Mouse (Mus musculus) CD4-positive, CD25-positive, alpha-beta regulatory T cell, adult 2 months (primary cell): ENCODE measurements around the gene Uhrf2.

Source experiments
- DNase-seq: peaks from one replicate; pipeline ENCODE4 v3.0.0-alpha.2; 2012; ENCODE audit warnings: low read depth, low spot score

The Uhrf2 gene

DNA sequence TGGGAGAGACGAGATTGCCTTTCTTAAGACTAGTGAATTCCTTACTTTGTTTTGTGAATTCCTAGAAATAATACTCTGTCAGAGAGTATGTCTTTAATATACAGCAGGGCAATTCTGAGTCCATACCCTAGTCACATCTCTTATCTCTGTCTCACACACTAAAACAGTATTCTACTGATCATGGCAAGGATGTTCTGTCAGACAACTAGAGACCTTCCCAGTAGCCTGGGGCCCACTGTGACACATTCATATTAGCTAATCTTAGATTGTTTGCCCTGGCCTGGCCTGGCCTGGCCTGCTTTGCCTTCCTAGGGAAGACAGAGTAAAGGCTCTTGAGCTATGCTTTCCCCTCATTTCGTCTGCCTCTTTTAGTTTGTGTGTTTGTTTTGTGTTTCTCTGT, 20.3 kb downstream of the Uhrf2 start:
- DNase-seq = no peak

DNA sequence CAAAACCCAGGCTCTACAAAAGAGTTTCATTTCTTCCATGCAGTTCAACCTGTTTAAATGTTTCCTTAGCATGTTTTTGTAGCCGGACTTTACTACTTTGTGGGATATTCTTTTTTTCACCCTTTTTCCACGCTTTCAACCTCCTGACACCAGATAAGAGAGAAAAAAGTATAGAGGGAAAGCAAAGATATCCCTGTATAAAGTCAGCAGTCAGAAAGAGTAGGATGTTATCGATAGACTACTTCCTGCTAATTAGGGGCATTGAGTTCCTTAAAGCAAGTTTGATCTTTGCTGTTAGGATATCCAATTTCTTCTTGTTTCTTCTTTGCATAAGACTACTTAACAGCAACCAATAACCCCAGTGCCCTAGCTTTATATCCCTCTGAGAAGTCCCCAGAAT, 21.2 kb downstream of the Uhrf2 start:
- no peak for DNase-seq

DNA sequence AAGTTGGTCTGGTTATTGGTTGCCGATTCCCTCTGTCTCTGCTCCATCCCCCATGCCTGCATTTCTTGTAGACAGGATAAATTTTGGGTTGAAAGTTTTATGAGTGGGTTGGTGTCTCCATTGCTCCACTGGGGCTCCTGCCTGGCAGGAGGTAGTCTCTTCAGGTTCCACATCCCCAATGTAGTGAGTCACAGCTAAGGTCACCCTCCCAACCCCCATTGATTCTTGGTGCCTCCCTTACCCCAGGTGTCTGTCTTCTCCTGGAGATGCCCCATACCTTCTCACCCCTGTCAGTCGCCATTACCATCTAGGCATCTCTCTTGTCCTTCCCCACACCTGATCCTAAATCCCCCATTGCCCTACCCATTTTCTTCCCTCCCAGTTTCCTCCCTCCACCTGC, 23.9 kb downstream of the Uhrf2 start:
- DNase-seq = no peak

DNA sequence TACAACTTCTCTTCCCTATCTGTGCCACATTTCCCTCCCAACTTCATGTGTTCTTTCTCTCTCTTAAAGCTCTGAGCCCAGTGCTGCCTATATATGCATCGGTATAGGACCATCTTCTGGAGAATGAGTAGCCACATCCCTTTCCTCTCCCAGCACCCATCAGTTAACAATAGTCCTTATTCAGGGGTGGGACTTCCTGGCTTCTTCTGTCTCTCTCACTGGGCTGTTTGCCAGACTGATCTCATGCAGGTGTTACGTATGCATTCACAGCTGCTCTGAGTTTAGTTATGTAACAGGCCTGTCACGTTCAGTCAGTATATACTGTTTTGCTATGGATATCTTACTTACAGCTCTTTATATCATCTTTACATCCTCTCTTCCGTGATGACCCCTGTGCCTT, 35.5 kb downstream of the Uhrf2 start:
- DNase-seq = peak; percentile 23

DNA sequence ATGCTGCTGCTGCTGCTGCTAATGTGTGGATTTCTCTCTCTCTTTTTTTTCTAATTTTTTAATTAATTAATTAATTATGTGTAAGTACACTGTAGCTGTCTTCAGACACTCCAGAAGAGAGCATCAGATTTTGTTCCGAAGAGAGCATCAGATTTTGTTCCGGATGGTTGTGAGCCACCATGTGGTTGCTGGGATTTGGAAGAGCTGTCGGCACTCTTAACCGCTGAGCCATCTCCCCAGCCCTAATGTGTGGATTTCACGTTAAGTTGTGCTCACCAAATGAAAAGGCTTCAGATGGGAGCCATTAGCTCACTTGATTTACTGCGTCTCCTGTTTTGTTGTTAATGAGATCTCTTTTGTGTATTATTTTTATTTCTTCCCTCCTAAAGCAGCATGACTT, 59.9 kb downstream of the Uhrf2 start:
- DNase-seq = no peak

DNA sequence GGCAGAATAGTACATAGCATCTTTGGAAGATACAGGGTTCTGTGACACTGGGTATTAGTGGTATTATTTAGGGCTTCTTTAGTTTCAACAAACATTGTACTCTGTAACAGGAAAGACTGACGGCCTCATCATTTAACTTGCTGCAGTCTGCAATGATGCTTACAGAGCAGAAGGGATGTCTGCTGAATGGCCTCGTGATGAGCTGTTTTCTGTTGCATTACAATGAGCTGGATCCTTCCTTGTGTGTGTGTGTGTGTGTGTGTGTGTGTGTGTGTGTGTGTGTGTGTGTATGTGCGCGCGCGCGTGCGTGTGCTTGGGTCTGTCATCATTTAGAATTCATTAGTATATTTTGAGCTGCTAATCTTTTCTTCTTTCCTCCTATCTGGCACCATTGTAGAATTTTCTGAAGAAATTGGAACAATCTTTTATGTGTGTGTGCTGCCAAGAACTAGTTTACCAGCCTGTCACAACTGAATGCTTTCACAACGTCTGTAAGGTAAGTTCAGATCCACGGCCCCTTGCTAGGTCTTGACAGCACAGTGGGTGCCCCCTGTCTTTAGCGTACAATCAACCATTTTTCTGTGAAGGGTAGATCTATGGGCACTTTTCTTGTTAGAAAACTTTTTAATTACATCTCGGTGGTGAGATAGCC, 61.5 kb downstream of the Uhrf2 start:
- no peak for DNase-seq

DNA sequence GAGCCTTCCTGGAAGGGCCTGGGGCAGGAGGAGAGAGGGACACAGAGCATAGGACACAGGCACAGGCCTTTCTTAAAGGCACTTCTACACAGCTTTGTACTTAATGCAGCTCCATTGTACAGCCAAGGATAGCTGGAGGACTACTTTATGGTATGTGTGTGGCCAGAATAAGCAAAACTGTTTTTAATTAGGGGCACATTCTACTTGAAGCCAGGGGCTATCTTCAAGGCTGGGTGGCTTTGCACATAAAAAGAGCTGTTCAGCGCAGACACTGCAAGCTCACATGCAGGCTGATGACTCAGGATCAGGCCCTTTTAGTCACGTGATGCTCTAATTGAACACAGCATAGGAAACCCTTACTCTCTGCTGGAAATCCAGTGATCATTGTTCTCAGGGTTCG, 65.9 kb downstream of the Uhrf2 start:
- DNase-seq = no peak

DNA sequence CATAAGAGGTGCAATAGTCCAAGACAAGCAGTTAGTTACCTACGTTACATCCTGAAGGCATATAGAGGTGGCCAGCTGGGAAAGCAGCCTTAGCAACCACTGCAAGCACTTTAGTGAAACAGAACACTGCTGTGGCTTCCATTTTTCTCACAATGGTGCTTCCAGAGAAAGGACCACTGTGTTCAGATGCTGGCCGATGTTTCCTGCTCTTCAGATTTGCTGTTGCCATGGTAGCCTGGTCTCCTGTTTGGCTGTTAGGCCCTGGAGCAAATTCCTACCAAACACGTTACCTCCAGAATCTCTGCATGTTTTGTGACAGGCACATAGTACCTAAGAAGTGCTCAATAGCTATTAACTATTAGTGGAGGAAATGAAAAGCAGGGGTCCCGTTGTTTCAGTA, 66.7 kb downstream of the Uhrf2 start:
- no peak for DNase-seq

DNA sequence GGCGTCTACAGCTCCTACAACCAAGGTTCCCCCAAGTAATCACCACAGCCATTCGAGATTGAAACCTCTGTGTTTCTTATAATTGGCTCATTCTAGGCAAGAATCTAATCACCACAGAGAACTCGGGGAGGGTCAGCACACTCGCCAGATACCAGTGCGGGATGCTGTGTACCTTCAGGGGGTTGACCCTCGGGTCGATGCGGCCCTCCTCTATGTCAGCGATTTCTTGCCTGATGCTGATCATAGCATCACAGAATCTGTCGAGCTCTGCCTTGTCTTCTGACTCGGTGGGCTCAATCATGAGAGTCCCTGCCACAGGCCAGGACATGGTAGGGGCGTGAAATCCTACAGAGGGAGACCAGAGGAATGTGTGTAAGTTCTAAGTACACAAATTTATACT, 70.3 kb downstream of the Uhrf2 start:
- DNase-seq = no peak

DNA sequence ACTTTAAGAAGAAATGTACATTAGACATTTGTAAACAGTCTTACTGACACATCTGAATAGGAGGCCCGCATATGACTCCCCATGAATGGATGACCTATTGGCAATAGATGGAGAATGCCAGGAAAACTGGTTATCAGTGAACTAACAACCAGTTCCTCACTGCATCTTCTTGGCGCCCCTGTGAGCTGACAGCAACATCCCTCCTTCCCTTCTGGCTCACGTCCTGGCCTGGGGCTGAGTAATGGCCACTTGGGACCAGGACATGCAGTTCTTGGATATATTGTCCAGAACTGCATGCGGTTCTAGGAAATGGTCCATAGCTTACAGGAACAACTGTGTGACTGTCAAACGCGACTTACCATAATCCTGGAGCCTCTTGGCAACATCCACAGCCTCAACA, 72.3 kb downstream of the Uhrf2 start:
- no peak for DNase-seq

DNA sequence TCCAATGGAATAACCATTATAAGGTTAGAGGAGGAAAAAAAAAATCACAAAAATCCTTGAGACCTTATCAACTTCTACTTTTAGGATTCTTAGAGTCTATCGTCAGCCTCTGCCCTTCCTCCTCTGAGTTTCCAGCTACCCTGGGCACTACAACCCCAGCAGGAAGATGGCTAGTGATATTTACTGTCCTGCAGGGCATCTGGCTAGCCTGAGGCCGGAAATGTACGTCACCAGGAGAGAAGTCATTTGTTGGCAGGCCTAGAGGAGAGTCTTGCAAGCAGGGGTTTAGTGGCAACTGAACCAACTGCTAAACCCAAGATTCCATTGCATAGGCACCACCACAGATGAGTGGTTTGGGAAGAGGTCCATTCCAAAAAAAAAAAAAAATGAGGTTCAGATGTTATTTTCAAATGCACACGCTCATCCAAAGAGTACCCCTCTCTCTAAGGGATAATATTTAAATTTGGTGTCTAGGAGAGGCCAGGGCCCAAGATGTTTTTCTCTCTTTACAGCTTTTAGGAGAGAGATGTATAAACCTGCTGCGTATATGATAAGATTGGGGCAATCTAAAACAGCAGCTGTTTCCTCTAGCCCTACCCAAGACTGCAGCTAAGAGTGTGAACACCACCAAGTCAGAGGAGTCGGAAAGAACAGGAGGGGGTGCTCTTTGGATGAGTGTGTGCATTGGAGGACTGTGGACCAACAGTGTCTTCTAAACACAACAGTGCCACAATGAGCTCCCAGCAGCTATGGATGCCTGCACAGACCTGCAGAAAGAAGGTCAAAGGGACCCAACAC, 74.9 kb downstream of the Uhrf2 start:
- no peak for DNase-seq

DNA sequence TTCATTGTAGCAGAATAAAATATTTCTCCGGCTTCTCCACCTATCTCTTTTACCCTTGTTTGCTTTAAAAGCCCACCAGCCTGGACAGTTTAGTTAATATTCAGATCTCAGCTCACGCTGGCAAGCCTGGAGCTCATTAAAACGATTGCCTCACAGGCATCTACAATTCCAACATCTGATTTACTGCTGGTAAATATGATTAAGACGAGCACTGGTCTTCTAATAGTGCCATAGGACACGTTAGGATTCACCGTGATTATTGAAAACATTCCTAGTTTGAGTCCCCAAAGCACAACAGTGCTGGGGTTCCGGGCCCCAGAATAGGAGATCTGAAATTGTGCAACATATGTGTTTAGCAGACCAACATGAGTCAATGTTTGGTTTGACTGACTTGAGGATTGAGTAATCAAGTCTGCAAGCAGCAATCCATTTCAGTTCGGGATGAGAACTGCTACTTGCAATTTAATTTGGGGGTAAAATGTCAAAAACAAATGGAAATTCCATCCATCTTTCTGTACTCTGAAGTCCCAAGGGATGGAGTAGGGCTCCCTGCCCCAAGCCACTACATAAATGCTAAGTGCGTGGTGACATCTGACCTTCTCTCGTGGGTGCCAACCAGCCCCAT, 77.0 kb downstream of the Uhrf2 start:
- DNase-seq = no peak

DNA sequence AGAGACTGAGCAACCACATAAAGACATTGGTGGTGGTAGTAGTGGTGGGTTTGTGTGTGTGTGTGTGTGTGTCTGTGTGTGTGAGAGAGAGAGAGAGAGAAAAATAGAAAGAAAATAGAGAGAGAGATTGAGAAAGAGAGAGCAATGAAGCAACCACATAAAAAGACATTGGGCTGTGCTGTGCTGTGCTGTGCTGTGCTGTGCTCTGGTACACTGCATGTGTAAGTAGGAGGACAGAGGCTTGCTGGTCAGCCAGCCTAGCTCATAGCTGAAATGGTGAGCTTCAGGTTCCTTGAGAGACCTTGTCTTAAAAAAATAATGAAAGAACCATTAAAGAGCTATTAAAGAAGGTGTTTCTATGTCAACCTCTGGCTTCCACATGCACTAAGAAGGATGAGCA, 78.3 kb downstream of the Uhrf2 start:
- no peak for DNase-seq

DNA sequence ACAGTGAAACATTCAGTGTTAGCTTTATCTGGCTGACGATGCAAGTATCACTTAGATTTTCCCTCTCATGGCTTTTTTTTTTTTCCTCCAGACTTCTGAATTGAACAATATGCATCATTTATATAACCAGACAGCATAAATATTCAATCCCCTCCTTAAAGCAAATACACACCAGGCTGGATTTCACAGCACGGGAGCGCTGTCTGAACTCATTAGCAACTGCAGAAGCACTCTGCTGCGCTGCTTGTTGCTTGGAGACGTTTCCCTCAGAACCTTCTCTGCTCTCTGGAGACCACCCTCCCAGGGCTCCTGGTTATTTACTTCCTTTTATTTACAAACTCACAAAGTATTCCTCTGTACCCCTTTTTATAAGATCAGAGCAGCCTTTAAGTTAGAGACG, 78.8 kb downstream of the Uhrf2 start:
- no peak for DNase-seq

DNA sequence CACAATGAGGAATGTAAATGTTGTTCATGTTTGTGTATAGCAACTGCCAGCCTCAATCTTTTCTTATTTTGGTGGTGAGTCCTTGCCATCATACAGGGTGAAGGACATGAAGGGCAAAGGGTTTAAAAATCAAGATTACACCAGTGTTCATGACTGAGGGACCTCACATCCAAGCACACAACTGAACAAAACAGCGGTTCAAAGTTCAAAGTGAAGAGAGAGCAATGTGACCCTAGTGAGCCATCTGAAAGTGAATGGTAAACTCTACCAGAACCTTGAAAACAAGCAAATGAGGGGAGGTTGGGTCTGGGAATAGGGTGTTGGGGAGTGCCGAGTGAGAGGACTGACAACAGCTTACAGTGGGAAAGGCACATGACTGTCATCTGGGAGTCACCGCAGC, 81.1 kb downstream of the Uhrf2 start:
- DNase-seq = no peak

DNA sequence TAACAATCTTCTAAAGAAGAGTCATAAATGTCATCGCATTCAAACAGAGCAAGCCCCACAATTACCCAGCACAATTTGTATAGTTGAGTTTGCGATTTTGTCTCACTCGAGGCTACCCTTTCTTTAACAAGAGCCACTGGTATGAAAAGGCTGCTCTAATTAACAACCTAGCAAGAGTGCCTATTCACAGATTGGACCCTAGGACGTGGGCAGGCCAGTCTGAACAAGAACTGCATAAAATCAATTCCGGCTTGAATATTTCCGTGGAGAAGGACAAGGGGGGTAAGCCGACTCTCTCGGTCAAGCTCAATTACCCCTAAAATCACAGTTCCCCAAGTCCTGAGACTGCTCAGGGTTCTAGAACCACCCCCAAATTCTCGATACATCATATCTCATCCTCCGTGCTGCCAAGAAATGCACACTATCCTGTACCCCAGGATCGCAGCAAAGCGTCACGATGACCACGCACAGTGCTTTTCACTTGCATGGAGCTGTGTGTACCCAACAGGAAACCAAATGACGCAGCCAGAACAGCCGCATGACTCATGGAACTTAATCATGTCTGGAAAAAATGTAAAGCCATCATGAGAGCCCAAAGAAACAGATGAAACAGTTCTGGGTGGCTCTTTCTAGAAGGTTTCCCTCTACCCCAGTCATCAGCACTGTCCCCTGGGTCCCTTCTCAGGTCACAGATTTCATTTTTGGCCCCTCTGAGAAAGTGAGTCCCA, 82.8 kb downstream of the Uhrf2 start:
- DNase-seq = peak; percentile 5

DNA sequence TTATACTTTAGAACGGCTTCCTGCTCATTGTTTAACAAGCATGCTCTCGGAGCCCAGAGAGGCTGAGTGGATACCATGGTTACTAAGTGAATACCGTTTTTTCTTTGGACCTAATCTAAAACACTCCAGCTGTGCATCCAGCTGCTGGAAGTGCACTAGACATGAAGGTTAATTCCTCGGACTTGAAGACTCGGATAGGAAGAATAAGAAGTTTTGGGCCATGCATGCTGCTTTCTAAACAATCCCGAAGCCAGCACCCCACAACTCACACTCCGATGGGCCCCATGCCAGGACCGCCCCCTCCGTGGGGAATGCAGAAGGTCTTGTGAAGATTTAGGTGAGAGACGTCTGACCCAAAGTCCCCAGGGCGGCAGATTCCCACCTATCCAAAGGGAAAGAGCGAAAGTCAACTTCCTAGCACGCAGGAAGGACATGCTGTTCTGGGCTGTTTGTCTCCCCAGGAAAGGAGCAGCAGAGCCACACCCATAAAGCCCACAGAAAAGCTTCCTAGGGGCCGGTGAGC, 84.7 kb downstream of the Uhrf2 start:
- DNase-seq = no peak

DNA sequence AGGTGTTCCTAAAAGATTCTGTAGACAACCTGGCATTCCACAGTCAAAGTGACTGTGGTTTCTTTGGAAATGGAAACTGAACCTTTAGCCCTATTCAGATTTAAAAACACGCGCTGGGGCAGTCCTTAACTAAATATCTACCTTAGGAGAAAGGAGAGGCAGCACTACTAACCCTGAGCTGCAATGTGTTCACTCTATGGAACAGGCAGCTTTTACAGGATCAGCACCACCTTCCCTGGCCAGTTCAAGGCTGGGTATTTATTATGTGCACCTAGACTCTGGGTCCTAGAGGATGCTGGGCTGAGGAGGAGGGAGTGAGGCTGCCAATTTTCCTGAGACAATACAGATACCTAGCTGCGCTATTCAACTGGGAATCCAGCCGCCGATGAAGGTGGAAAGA, 85.3 kb downstream of the Uhrf2 start:
- no peak for DNase-seq

DNA sequence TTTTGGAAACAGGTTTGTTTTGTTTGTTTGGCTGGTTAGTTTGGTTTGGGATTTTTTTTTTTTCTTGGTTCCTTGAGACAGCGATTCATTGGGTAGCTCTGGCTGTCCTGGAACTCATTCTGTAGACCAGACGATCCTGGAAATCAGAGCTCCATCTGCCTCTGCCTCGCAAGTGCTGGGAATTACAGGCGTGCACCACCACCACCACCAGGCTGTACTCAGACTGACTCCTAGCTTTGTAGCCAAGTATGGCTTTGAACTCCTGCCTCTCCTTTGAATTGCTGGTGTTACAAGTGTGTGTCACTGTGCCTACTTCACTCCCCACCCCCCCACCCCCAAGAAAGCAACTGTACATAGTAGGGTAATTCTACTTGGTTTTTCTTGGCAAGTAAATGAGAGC, 86.9 kb downstream of the Uhrf2 start:
- no peak for DNase-seq

DNA sequence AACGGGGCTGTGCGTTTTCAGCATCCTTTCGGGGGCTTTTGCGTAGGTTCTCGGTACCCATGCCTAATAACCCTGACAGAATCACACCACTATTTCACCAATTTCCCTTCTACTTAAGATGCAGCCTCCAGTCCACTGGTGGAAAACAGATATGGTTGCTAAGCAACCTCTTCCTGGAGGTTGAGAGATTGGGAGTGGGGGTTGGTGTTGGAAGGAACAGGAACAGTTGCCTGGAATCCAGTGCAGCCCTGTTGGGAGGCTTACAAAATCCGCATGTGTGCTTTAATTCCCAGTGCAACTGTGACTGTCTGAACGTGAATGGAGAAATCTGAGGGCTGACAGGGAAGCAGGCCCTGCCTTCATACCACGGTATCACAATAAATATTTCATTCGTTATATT, 87.5 kb downstream of the Uhrf2 start:
- DNase-seq = no peak

DNA sequence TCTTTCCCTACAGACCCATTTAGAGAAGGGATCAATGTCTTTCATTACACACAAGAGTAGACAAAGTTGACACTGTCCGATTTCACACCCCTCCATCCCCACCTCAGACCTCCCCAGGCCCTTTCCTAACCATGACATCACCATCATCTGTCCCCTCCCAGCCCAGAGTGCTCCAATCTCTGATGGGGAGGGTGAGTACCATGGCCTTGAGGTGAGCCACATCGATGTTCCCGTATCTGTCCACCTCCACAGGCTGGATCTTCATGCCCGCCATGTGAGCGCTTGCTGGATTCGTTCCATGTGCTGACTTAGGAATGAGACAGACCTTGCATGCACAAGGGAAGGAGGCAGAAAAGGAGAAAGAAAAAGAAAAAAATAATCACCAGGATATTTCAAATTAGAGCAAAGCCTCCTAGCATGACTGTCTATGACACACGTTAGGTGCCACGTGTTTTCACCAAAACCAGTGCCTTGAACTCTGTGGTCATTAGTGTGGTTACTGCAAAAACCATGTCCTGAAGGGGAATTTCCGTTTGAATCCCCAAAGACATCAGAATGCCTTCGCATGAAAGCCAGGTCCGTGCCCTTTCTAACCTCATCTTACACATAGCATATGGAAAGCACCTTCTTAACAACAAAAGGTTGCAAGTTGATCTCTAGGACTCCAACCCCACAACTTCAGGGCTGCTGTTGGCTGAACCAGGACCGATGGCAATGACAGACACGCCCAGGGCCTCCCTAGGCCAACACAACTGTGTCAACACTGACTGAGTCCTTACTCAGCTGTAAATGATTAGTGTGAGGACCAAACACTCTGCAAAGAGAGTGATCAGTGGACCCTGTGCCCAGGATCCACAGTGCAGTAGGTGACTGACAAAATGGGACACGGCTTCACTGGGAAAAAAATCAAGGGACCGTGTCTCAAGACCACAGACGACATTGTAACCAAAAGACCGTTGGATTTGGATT, 88.3 kb downstream of the Uhrf2 start:
- DNase-seq = no peak
